Mouse (Mus musculus) spleen, postnatal 4 days (tissue): ENCODE results near the gene Iars.
A peak's percentile ranks its signal among the peaks of the same experiment; 100 is the strongest.

Experiments
- DNase-seq, 2 experiments: peaks; one replicate each; pipeline ENCODE4 v3.0.0; 2022; ENCODE audit warnings: low spot score in 2 of 2

The Iars gene

GRCm38 (mm10) chr13:49681351-49682232 is at the start of gene Iars:
Gene Iars, plus strand, starts transcription at chr13:49682100.
- peak; percentile 94 to 96 for DNase-seq

GRCm38 (mm10) chr13:49639965-49640364 is 41.9 kb upstream of the Iars start:
- no peak for DNase-seq

- DNase-seq, result no peak
These were observed 39.2 kb upstream of the Iars start for GRCm38 (mm10) chr13:49642650-49643049.

- no peak for DNase-seq
These were observed 38.1 kb upstream of the Iars start for GRCm38 (mm10) chr13:49643669-49644362.

GRCm38 (mm10) chr13:49644731-49645529 is 37.0 kb upstream of the Iars start:
- DNase-seq, result no peak

GRCm38 (mm10) chr13:49646019-49646418 is 35.9 kb upstream of the Iars start:
- DNase-seq, result no peak

DNA sequence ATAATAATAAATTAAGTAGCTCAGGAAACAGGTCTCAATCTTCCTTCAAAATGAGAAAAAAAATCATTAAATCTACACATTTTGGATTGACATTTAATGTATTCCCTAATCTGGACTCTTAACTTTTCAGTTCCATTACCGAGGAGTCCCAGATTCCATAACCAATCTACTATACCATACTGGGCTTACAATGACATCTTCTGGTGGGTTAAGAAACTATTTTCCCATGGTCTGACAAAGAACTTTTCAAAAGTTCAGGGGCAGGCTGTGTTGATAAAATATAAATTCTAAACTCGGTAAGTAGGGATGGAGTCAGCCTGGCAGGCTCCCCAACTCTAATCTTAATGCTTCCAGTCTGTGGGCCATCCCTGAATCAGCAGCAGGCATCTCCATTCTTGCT is 30.8 kb upstream of the Iars start:
- DNase-seq, result no peak

- DNase-seq, result no peak
These were observed 30.0 kb upstream of the Iars start for GRCm38 (mm10) chr13:49651781-49652351.

- peak; percentile 100 for DNase-seq
These were observed 29.3 kb upstream of the Iars start, which contains the start of the genes Cenpp and Nol8 for GRCm38 (mm10) chr13:49652481-49653179. Gene Cenpp, minus strand, starts transcription at chr13:49652785. Gene Nol8, plus strand, starts transcription at chr13:49653078.

GRCm38 (mm10) chr13:49653180-49653541 is 28.7 kb upstream of the Iars start:
- no peak for DNase-seq

GRCm38 (mm10) chr13:49677793-49678192 is 4.1 kb upstream of the Iars start:
- no peak for DNase-seq

DNA sequence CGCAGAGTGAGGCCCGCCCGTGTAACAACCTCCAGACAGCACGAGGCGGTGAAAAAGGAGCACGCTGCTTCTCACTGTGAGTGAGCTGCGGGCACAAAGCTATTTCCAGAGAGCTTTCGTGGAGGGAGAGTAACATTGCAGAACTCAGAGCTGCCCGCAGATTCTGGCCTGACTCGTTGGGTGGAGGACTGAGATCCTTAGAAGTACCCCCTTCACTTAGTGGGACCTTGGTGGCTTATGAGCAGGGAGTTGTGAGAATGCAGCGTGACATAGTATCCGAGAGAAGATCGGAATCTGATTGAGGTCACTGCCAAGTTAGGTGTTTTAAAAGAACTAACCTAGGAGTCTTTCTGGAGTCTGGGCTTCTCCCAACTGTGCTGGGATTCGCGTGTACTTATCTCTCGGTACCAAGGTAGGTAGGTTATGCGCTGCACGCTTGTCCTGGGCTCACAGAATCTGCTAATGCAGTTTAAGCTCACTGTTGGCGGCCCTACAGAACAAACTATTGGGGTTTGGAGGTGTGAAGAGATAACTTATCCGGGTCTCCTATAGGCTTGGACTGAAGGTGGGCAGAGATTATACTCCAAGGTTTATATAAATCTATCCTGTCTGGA is 440 bp downstream of the Iars start:
- DNase-seq, result no peak

DNA sequence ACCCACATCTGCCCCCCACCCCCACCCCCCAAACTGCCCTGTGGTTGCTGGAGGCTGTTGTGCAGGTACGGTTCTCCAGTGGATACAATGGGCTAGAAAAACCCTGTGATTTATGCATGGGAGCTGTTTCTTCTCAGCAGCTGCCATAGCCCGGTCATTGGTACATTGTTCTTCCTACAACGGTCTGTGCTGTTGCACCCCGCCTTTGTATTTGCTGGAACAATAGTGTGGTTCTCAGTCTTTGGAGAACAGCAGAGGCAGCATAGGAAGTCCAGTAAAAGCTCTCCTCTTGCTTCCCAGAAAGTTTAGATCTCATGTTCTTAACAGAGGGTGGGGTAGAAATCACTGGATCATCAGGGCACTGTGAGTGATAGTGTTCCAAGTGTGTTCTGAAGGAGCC is 2.4 kb downstream of the Iars start:
- DNase-seq, result no peak

DNA sequence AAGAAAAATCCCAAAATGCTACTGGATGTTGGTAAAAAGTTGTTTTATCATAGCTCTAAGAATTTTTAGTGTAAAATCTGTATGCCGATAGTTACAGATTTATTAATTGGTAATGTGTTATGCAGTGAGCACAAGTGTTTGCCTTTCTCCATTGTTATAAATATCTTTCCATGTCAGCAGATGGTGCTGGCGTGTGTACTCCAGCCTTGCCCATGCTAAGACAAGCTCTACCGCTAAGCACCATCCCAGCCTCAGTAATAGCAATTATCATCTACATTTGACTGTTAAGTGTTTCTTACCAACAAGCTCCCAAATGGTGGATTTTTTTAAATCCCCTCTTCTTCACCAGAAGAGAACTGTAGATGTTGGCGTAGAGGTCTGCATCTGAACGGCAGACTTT is 9.2 kb downstream of the Iars start:
- DNase-seq, result no peak

GRCm38 (mm10) chr13:49703216-49703779 is 21.4 kb downstream of the Iars start:
- DNase-seq, result no peak

- no peak for DNase-seq
These were observed 24.3 kb downstream of the Iars start for GRCm38 (mm10) chr13:49706032-49706690.

GRCm38 (mm10) chr13:49708311-49708710 is 26.4 kb downstream of the Iars start:
- DNase-seq, result no peak

GRCm38 (mm10) chr13:49712047-49712721 is 30.3 kb downstream of the Iars start:
- no peak for DNase-seq

DNA sequence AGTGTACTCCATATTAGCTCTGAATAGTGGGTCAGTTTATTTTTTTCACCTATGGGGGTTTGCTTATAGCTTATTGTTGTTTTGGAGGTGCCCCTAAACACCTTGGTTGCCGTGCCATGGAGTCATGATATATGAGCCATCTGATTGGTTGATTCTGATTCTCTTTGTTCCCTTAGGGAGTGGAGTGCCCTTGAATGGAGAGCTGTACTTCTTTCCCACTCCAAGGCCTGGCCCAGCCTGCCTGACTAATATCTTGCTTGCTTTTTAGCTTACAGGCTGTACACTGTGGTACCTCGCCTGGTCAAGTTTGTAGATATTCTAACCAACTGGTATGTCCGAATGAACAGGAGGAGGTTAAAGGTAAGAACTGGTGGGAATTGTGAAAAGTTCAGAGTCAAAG is 37.4 kb downstream of the Iars start:
- no peak for DNase-seq
